Mouse (Mus musculus) CD4-positive, CD25-positive, alpha-beta regulatory T cell, adult 4 months (primary cell): ENCODE results near the gene C2cd4c. TPM values are rescaled to one million over a fixed set of nuclear protein-coding genes. Genes with fewer than 3 reads are reported as not detected.

Source experiments
- ATAC-seq: one replicate; pipeline ENCODE4 v1.8.0; 2017
- polyA plus RNA-seq, 2 experiments: library from polyadenylated mRNA; unstranded; fragments of 100-300 nt; shearing (Covaris generic); gene quantifications; one replicate each; pipeline ENCODE4 v1.2.1; 2017

Gene C2cd4c
- polyA plus RNA-seq, result not detected

DNA sequence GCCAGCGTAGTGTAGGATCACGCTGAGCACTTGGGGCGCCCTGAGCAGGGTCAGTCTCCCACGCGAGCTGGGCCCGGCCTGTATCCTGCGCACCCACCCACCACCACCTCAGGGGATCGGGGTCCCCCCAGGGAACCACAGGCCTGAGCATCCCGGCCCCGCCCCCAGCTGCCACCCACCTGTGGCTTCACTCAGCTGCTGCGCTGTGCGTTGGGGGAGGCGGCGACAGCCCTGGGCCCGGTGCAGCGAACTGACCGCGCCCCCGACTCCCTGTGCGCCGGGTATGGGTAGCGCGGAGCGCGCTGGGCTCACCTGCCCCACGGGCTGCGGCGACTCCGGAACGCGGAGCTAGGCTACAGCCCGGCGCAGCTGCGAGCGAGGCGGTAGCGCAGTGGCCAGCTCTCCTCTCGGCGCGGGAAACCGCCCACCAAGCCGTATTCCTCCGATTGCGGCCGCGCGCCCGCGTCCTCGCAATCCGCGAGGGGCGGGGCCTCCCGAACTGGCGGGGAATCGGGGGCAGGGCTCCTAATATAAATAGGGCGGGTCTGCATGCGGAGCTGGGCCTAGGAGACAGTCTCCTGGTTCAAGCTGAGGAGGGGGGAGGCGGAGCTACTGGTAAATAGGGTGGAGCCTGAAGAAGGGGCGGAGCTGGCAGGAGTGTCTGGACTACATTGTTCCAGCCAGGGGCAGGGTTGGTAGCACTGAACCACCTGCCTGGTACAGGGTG, at the start of gene C2cd4c:
C2cd4c (minus strand) TSS at position 448 of the 727 bp plus-strand sequence.
- ATAC-seq, result no peak

DNA sequence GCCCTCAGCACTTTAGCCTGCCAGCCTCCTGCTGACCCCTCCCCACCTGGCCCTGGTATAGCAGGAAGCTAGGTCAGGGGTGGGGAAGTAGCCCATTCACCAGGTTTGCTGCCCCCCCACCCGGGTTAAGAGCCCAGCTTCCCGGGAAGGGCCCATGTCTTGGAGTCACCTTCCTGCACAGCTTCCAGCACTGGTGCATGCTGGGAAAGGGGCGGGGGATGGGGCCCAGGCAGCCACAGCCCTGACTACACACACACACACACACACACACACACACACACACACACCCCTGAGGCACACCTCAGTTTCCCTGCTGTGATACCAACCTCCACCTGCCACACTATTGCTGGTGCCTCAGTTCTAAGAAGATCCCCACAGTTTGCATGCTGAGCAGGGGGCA, 48.0 kb upstream of the C2cd4c start:
- no peak for ATAC-seq

DNA sequence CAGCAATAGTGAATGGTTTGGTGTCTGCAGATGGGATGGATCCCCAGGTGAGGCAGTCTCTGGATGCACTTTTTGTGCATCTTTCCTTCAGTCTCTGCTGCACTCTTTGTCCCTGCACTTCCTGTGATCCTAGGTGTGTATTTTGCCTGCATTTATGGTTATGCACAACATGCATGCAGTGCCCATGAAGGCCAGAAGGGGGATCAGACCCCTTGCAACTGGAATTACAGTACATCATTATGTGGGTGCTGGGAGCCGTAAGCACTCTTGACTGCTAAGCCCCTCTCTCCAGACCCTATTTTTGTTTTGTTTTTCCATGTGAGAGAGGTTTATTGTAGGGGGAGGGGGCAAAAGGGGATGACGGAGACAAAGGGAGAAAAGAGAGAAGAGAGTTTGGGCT, 46.5 kb upstream of the C2cd4c start:
- ATAC-seq, result no peak

DNA sequence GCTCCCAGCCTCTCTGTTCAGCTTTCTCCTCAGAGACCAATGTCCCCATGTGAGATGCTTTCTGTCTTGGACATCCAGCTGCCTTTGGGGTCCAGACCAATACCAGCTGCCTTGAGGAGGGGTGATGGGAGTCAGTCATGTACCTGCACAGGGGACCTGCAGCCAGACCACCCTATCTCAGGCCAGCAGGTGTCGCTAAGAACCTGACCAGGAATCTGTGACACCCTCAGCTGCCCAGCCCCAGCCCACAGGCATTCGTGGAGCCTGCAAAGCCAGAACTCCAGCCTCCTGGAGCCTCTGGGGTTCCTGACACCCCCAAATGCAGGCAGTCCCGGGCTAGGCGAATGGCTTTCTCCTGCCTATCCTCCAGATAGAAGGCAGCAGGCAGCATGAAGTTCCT, 45.0 kb upstream of the C2cd4c start:
- ATAC-seq, result no peak

DNA sequence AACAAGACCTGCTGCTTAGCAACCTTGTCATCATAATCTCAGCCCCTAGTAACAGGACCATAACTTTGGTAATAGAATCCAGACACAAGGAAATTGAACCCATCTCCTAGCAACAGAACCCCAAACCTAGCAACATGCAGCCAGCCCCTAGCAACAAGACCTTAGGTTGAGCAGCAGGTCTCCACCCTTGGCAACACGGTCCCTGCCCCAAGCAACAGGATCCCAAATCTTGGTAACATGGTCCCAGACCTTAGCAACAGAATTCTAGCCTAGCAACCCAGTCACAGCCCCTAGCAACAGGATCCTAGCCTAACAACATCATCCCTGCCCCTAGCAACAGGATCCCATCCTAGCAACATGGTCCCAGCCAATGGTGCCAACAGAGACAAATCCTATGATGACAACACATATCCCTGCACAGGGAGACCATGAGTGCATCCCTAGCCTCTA, 41.1 kb upstream of the C2cd4c start:
- ATAC-seq, result no peak

DNA sequence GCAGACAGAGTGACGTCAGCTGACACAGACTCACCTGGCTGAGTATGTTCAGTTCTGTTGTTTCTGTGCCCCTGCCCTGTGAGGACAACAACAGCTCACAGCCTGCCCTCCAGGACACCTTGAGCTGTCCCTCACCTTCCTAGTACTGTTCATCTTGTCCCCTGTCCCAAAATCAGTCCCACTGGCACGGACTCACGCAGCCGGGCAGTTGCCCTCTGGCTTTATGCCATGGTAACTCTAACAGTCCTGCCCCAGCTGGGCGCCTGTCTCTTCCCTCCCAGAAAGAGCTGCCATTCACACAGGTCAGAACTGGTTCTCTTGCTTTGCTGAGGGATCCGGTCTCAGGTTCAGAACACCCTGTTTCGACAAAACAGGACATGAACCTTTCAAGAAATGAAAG, 39.0 kb upstream of the C2cd4c start:
- no peak for ATAC-seq

DNA sequence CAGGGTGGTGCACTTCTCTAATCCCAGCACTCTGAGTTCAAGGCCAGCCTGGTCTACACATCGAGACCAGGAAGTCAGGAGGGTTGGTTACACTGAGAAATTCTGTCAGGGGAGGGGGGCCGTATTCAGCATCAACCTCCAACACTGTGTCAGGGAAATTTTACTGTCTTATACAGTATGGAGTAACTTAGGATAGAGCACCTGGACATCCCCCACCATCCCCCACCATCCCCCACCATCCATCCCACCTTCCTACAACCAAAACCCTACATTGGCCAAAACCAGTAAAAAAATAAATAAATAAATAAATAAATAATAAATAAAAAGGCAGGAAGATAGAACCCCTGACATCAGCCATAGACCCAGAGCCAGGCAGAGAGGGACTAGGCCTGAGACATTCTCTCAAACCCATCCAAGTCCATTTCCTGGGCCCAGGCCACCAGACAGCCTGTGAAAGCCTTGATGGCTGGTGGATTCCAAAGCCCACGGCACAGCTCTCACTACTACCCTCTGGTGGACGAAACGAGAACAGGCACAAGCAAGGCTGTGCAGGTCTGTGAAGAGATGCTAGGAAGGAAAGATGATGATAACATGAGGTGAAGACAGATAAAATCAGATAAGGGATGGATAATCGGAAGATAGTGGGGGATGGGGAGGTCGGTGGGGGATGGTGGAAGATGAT, 35.4 kb upstream of the C2cd4c start:
- ATAC-seq, result peak; percentile 79

DNA sequence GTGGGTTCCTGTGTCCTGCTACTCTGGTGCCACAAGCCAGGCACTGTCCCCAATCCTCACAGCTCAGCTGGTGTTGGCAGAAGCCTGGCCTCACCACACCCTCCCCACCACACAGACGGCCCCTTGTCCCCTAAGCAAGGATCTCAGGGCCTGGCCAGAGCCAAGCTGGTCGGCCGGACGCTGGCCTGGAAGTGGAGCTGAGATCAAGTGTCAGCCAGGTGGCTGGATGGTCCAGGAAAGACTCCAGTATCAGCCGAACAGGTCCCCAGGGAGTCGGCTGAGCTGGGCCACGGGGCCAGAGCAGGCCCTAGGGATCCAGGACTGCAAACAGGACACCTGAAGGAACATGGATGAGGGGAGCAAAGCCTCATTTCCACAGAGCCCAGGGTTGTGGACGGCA, 31.9 kb upstream of the C2cd4c start, which contains the start of gene Odf3l2:
Odf3l2 (minus strand) TSS at position 28 of the 400 bp plus-strand sequence.
- no peak for ATAC-seq

DNA sequence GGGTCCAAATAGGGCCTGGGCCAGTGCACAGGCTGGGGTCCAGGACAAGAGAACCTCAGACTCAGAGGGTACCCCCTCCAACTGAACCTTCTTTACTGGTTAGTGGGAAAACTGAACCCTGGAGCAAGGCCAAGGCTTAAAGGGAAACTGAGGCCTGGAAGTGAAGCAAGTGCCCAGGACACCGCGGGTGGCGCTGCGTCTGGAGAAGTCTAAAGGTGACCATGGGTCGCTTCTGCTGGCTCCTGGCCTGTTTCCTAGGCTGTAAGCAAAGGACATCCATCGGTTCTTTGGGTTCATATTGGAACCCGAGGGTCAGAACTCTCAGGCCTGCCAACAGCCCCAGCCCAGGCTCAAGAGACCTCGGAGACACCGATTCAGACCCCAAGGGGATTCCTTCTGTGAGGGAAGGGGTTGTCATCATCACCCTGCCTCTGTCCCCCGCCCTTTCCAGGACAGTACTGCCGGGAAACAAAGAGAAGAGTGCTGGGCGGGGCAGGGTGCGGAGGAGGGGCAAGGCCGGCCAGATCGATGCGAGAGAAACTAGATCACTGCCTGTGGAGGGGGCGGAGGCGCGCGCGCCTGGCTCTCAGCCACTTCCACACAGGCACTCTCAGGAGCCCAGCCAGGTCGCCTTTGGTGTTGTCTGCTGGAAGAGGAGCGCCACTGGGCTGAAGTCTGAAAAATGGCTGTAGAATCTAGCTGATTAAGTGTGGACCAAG, 24.8 kb upstream of the C2cd4c start:
- ATAC-seq, result no peak

DNA sequence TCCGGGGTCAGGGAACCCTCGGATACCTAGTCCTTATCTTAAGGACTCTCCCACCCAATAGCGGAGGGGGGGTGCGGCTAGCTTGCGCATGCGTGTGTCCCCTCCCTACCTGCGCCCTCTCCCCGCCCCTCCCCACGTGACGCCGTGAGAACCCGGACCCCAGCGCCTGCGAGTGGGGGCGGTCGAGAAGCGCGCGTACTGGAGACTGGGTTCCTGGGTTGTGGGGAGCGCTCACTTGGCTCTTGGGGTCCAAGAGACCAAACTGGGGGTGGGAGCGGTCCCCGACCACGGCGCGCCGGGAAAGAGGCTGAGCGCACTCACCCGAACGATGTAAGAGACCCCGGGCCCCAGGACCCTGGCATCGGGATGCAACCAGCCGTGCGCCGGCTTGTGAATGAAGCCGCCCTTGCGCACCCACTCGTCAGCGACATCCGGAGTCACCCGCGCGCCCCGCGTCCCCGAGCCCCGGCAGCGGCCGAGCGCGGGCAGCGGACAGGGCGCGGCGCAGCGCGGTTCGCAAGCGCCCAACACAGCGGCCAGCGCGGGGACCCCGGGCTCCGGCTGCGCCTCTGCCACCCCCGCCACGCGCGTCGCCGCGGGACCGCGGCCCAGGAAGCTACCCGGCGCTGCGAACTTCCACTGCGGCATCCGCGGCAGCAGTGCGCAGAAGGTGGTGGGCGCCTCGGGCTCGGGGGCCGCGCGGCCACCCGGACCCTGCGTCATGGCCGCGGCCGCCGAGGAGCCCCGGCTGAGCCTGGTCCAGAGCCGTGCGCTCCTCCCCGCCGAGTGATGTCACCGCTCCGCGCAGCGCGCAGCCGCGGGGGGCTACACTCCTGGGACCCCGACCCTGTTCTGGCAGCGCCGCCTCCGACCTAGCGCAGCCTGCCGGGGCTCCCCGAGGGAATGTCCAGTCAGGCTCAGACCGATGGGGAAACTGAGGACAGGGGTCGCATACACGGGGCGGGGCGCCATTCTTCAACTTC, 23.6 kb upstream of the C2cd4c start, which contains the start of gene Shc2:
Shc2 (minus strand) TSS at position 791 of the 983 bp plus-strand sequence.
- no peak for ATAC-seq

DNA sequence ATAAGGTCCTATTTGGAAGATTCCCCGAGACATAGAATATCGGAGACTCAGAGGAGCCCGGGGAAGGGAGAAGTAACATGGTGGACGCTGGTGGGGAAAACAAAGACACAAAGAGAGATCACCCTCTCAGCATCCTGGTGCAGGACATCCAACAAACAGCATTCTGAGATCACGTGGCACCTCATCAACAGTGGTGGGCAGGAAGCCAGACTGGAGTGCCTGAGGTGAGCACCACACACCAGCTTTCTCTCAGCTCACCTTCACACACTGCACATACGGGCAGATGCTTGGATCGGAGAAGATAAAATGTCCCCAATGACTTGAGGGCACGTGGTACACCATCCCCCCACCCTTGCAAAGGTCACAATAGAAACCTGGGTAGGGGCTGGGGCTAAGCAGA, 22.5 kb upstream of the C2cd4c start:
- ATAC-seq, result no peak

DNA sequence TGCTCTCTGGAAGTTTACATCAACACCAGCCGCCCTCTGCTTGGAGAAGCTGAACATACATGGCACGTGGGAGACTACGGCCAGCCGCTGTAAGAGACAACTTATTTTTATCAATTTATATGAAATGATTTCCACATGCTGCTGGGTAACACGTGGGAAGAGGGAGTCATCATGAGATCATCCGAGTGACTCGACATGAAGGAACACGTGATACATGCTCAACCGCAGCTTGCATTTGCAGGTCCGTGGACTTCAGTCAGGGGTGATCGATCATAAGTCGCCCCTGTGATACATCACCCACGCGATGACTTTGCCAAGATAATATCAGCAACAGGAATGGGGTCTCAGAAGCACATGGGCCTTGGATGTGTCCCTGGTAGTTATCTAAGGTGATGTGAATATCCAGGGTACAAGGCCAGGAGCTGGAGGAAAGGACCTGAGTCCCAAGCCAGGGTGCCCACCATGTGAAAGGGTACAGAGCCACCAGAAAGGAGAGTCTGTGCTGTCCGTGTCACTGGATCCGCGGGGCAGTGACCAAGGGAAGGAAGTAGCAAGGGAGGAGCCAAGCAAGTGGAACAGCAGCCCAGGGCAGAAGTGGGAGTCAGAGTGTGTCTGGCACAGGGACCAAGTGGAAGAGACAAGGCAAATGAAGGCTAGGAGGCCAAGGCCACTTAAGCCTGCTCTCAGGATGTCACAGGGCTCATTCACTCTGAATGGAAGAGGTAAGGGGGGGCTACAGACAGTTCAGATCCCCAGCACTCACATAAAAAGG, 19.4 kb upstream of the C2cd4c start:
- no peak for ATAC-seq

DNA sequence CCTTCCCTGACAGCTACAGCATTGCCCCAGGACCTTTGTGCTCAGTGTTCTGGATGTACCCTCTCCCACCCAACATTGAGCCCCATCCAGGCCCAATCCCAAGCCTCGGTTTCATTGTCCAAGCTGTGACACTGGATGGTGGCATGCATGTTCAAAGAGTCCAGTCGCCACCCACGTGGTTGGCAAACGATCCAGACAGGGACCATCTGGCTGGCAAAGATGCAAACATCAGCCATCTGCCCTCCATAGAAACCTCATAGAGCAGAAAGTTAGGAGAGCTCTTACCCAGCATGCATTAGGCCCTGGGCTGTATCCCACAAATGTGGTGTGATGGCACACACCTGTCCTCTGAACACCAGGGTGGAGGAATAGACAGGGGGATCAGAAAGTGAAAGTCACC, 17.6 kb upstream of the C2cd4c start:
- ATAC-seq, result no peak

DNA sequence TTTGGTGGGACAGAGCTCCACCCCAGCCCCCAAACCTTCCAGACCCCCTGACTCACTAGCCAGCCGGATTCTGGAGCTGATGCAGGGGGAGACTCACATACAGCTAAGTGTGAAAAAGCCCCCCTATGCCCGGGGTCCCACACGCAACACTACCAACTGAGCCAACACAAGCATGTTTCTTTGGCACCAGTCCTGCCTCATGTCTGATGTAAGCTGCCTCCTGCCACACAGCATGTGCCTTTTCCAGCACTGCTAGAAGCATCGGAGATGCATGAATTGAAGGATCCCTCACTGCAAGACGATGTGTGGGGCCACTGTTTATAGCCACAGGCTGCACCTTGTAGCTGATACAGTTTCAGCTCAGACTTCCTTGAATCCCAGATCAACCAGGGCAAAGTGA, 14.6 kb upstream of the C2cd4c start:
- ATAC-seq, result no peak

DNA sequence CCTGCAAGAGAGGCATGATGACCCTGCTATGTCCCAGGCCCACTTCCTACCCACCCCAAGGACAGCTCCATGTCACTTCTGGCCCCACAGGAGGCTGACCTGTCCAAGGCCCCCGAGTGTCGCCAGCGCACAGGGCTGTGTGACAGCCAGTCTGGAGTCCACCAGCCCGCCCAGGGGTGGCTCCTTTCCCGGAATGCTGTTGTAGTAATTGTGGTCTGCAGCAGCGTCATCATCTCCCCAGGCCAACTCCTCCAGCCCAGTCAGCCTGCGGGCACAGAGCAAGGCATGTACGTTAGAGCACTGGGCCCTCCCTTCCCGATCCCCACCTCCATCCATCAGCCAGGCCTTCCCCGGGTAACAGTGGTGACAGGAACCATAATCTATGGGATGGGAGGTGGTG, 12.3 kb upstream of the C2cd4c start:
- ATAC-seq, result no peak

DNA sequence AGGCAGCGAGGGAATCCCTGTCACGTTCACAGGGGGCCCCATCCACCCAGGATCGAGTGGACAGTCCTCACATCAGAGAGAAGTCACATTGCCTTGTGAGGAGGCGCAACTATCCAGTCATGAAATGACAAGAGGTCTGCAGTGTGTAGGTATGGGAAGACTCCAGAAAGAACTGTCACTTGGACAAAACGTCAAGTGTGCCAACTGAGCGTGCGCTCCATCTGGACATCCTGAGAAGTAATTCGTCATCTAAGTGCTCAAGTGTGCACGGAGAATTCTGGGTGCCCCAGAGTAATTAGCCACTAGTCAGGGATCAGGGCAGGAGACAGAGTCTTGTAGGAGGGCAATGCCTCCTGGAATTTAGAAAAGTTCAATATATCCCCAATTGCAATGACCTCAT, 11.6 kb upstream of the C2cd4c start:
- ATAC-seq, result no peak

DNA sequence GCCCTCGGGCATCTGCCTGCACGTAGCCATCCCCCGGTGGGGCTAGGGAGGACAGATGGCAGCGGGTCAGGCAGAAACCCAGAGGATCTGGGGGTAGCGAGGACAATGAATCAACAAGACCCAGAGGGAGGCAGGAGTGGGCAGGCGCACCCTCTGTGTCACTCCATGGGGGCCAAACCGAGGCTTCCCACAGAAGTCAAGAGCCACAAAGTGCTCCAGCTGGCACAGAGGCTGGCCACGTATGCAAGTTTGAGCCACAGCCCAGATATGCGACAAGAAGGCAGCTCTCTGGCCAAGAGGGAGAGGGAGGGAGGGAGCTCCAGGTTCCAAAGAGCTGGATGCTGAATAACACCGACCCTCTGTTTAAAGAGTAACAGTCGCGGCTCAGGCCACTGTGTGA, 10.1 kb upstream of the C2cd4c start:
- no peak for ATAC-seq

DNA sequence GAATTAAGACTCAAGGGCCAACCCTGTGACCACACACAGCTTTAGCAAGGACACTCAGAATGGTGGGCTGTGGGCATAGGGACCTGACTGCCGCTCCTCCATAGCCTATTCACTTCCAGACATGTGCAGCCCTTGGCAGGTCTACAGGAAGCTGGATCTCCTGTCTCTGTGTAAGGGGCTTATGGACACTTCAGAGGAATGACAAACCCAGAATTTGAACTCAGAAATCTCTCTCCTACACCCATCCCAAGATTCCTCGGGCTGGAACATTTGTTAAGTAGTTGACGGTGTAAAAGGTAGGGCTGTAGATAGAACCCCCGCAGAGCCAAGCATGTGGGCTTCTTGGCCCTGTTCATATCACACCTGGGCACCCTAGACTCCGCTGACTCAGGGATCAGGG, 2.6 kb upstream of the C2cd4c start:
- no peak for ATAC-seq

DNA sequence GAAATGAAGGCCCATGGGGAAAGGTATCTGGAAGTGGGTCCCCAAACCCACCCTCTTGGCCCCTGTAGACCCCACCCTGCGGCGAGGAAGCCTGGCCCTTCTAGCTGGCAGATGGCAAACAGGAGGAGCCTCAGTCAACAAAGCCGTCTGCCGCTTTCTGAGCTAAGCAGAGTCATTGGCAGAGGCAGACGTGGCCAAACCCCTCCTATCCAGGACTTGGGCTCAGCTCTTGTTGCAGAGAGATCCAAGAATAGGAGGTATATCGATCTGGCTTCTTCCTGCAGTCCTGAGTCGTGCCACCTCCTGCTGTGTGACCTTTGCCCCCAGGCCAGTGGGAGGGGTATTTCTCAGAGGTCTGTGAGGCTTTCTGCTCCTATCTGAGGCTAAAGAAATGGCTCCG, 2.0 kb upstream of the C2cd4c start:
- no peak for ATAC-seq

DNA sequence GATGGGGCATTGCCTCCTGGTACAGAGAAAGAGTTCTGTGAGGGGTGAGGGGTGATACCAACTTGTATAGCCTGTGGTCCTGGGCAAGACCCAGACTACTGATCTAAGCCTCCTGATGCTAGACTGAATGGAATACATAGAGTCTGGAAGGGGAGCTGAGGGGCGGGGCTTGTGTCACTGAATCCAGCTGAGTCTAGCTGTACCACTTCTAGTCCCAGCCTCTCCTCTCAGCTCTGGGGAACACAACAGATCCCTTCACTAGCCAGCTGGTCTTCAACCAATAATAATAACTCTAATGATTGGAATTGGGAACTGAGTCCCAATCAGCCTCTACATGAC, 449 bp upstream of the C2cd4c start:
- no peak for ATAC-seq
